Comparison of ENCODE assay signal across 9 mouse cellular contexts in the genomic region with DNA sequence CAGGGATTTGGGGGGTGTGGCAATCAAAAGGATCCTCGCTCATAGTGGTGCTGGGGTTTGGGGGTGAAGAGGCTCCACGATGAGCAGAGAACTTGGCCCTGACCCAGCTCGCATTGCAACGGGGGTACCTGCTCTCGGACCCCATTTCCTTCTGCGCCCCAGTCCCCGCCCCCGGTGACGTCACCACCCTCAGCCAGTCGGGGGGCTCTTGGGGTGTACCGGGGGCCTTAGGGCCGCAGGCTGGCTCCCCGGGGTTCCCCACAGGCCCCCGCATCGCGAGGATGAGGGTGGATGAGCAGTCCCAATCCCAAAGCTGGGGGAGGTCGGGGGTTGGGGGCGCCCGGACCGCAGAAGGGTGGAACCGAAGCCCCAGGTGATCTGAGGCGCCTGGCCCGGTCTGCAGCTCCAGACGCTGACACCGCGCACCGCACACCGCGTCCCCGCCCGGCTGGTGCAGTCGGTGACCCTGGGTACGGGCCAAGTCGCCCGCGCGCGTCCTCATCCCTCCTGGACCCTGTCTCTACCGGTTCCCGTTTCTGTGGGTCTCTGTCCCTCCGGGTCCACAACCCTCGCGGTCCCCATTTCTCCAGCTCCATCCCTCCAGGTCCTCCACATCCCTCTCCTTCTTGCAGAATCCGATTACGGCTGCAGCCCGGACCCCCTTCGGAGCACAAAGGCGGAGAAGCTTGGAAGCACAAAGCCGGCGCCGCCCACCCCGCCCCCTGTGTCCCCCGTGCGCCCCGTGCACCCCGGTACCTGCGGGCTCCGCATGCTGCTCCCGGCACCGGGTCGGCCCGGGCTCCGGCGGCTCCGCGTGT. TPM values are rescaled to one million over a fixed set of nuclear protein-coding genes. Genes with fewer than 3 reads are reported as not detected.
DNase-seq lines count a peak whose midpoint lies in the region; ATAC-seq lines count a peak whose summit lies in the region.
"Had no signal": no experiment of that assay in that cellular context is flagged by ENCODE, and none has a peak within 500 bp of the region (broad histone marks: within the 10 kb centered on the region; RNA-seq: fewer than 3 reads in every experiment).

No protein-coding gene starts in this region.

- H3K4me1 ChIP-seq in kidney, embryonic 14.5 days (ENCODE audit: control insufficient read depth, insufficient read depth, low read length) = peaks cover 39% of the 10 kb centered on the region
- peaks cover 39% of the 10 kb centered on the region for H3K4me1 ChIP-seq in embryonic facial prominence, embryonic 12.5 days
- H3K4me1 ChIP-seq in hindbrain, embryonic 13.5 days (replicated peaks) = peaks cover 42% of the 10 kb centered on the region
- peaks cover 52% of the 10 kb centered on the region for H3K4me1 ChIP-seq in liver, embryonic 13.5 days (replicated peaks)

- 0% methylated on average over 49 of the region's 66 CpGs for WGBS in kidney, embryonic 14.5 days
- under 1% methylated on average over 63 of the region's 66 CpGs for WGBS in embryonic facial prominence, embryonic 12.5 days
- WGBS in hindbrain, embryonic 13.5 days = 1% methylated on average over 61 of the region's 66 CpGs
- under 1% methylated on average over 62 of the region's 66 CpGs for WGBS in liver, embryonic 13.5 days (ENCODE audit: insufficient replicate concordance)

- ATAC-seq in kidney, embryonic 14.5 days (ENCODE audit: low FRiP score, low TSS enrichment) = peak; percentile 42
- ATAC-seq in embryonic facial prominence, embryonic 12.5 days (ENCODE audit: insufficient number of reproducible peaks, insufficient read depth, low FRiP score, low TSS enrichment) = peak; percentile 25
- ATAC-seq in hindbrain, embryonic 13.5 days (ENCODE audit: low FRiP score) = peak; percentile 54
- ATAC-seq in liver, embryonic 13.5 days (ENCODE audit: low read depth) = peak; percentile 27; the same call in 1 of the 2 replicates
- ATAC-seq in megakaryocyte-erythroid progenitor cell, adult 5-6 weeks (replicated peaks; ENCODE audit: low FRiP score, low TSS enrichment, poor library complexity, severe bottlenecking) = no peak

- H3K4me2 ChIP-seq in kidney, embryonic 14.5 days (replicated peaks; ENCODE audit: low read depth, low read length) = peak overlapping the region; percentile 100
- peak overlapping the region; percentile 97 for H3K4me2 ChIP-seq in embryonic facial prominence, embryonic 12.5 days (replicated peaks)
- H3K4me2 ChIP-seq in hindbrain, embryonic 13.5 days = peak overlapping the region; percentile 99
- H3K4me2 ChIP-seq in liver, embryonic 13.5 days = peak overlapping the region; percentile 73

- peaks cover 10% of the 10 kb centered on the region for H3K27me3 ChIP-seq in kidney, embryonic 14.5 days (ENCODE audit: control insufficient read depth, insufficient read depth, low read length)
- peaks cover 47% of the 10 kb centered on the region for H3K27me3 ChIP-seq in embryonic facial prominence, embryonic 12.5 days
- no peaks in the 10 kb centered on the region for H3K27me3 ChIP-seq in hindbrain, embryonic 13.5 days
- peaks cover 80% of the 10 kb centered on the region for H3K27me3 ChIP-seq in liver, embryonic 13.5 days

- H3K36me3 ChIP-seq in kidney, embryonic 14.5 days (ENCODE audit: control insufficient read depth, insufficient read depth, low read length) = no peaks in the 10 kb centered on the region
- H3K36me3 ChIP-seq in embryonic facial prominence, embryonic 12.5 days = no peaks in the 10 kb centered on the region
- no peaks in the 10 kb centered on the region for H3K36me3 ChIP-seq in hindbrain, embryonic 13.5 days
- no peaks in the 10 kb centered on the region for H3K36me3 ChIP-seq in liver, embryonic 13.5 days

- peak overlapping the region; percentile 80 for H3K4me3 ChIP-seq in kidney, embryonic 14.5 days (ENCODE audit: low read length)
- peak overlapping the region; percentile 87 for H3K4me3 ChIP-seq in embryonic facial prominence, embryonic 12.5 days
- H3K4me3 ChIP-seq in hindbrain, embryonic 13.5 days = peak overlapping the region; percentile 90
- peak overlapping the region; percentile 58 for H3K4me3 ChIP-seq in liver, embryonic 13.5 days (replicated peaks)

- no peak for DNase-seq in kidney, adult 18-20 months
- DNase-seq in R1 (ENCODE audit: low read depth, low spot score) = peak; percentile 73
- no peak for DNase-seq in liver, embryonic 13.5 days
- peak; percentile 63 for DNase-seq in right cerebral cortex, adult 18-20 months

- peak overlapping the region; percentile 87 for H3K9ac ChIP-seq in kidney, embryonic 14.5 days (ENCODE audit: low read depth, low read length)
- H3K9ac ChIP-seq in embryonic facial prominence, embryonic 12.5 days = peak overlapping the region; percentile 87
- peak overlapping the region; percentile 99 for H3K9ac ChIP-seq in hindbrain, embryonic 13.5 days
- H3K9ac ChIP-seq in liver, embryonic 13.5 days = peak overlapping the region; percentile 60

- peaks cover 3% of the 10 kb centered on the region; the same call in 1 of the 2 replicates for H3K9me3 ChIP-seq in kidney, embryonic 14.5 days (ENCODE audit: control insufficient read depth, low read length)
- no peaks in the 10 kb centered on the region for H3K9me3 ChIP-seq in embryonic facial prominence, embryonic 12.5 days
- no peaks in the 10 kb centered on the region for H3K9me3 ChIP-seq in hindbrain, embryonic 13.5 days
- no peaks in the 10 kb centered on the region for H3K9me3 ChIP-seq in liver, embryonic 13.5 days (replicated peaks)

- H3K27ac ChIP-seq in kidney, embryonic 14.5 days (ENCODE audit: low read depth, low read length) = peak overlapping the region; percentile 77
- H3K27ac ChIP-seq in embryonic facial prominence, embryonic 12.5 days = peak overlapping the region; percentile 84
- H3K27ac ChIP-seq in hindbrain, embryonic 13.5 days = peak overlapping the region; percentile 99
- no peak overlapping the region for H3K27ac ChIP-seq in liver, embryonic 13.5 days

RNA-seq across cellular contexts. Expression of gene Ptprs, which starts 0.5 kb away (rescaled TPM):
- 115 and 122 TPM in 2 replicates for polyA plus RNA-seq in kidney, embryonic 14.5 days (2014; fragmentation: Nextera tagmentation; extraction: Ambion mirVana)
- polyA plus RNA-seq in embryonic facial prominence, embryonic 12.5 days (2016; fragmentation: Nextera tagmentation; extraction: Ambion mirVana) = 158 and 167 TPM in 2 replicates
- 273 TPM in 2 replicates for polyA plus RNA-seq in hindbrain, embryonic 13.5 days (2015; fragmentation: Nextera tagmentation; extraction: Ambion mirVana)
- polyA plus RNA-seq in liver, embryonic 13.5 days (2015; fragmentation: Nextera tagmentation; extraction: Ambion mirVana) = 6.2 and 7.6 TPM in 2 replicates
- 55.7 and 65.0 TPM in 2 replicates for total RNA-seq in megakaryocyte-erythroid progenitor cell, adult 5-6 weeks (2014; fragmentation: Nextera tagmentation)
- total RNA-seq in megakaryocyte-erythroid progenitor cell, adult 5-6 weeks (2017) = 36.6 and 48.3 TPM in 2 replicates

RNA-seq across cellular contexts. Expression of gene Znrf4, which starts 36.4 kb away (rescaled TPM):
- not detected in 2 replicates for polyA plus RNA-seq in kidney, embryonic 14.5 days (2014; fragmentation: Nextera tagmentation; extraction: Ambion mirVana)
- polyA plus RNA-seq in embryonic facial prominence, embryonic 12.5 days (2016; fragmentation: Nextera tagmentation; extraction: Ambion mirVana) = not detected in 2 replicates
- not detected in 2 replicates for polyA plus RNA-seq in hindbrain, embryonic 13.5 days (2015; fragmentation: Nextera tagmentation; extraction: Ambion mirVana)
- not detected in 2 replicates for polyA plus RNA-seq in liver, embryonic 13.5 days (2015; fragmentation: Nextera tagmentation; extraction: Ambion mirVana)
- not detected in 2 replicates for total RNA-seq in megakaryocyte-erythroid progenitor cell, adult 5-6 weeks (2014; fragmentation: Nextera tagmentation)
- total RNA-seq in megakaryocyte-erythroid progenitor cell, adult 5-6 weeks (2017) = not detected in 2 replicates
- polyA plus RNA-seq: large intestine, adult 2 months had no signal

Comparison
In these comparisons a context has a peak if more than half of its experiments do, and no peak if none do; other contexts are left out.
1. DNase-seq: peak in R1 (single experiment) and right cerebral cortex, adult 18-20 months (single experiment); none in kidney, adult 18-20 months (single experiment) and liver, embryonic 13.5 days (single experiment).
2. RNA of gene Ptprs, which starts 0.5 kb away (polyA plus RNA-seq): 273 TPM in hindbrain, embryonic 13.5 days, 158 to 167 TPM in embryonic facial prominence, embryonic 12.5 days and 115 to 122 TPM in kidney, embryonic 14.5 days; 6.2 to 7.6 TPM in liver, embryonic 13.5 days; every median in the first group is over 10 times any median in the second.
3. Peak in every context shown above with its lines, with median percentiles within 50 percentile points of each other: H3K4me2 ChIP-seq, H3K4me3 ChIP-seq and H3K9ac ChIP-seq.